Mouse (Mus musculus) adrenal gland, adult 18-20 months (tissue): ENCODE measurements around the gene Cdhr1. TPM values are rescaled to one million over a fixed set of nuclear protein-coding genes. Genes with fewer than 3 reads are reported as not detected.

Experiments
- DNase-seq, 2 experiments: peaks; one replicate each; pipeline ENCODE4 v3.0.0; 2021 to 2022; ENCODE audit warnings: low spot score in 2 of 2
- total RNA-seq, 2 experiments: library from RNA; stranded (reverse); gene quantifications; 1 replicate in 1 of 2; 2 replicates in 1 of 2; pipeline ENCODE4 v1.2.3; 2021

Cdhr1 gene
- total RNA-seq, 2 experiments from 2014 or later = not detected

- no peak for DNase-seq
These were observed 17.4 kb downstream of the Cdhr1 start for GRCm38 (mm10) chr14:37080724-37081123.

GRCm38 (mm10) chr14:37068516-37068915 is 29.6 kb downstream of the Cdhr1 start:
- peak; percentile 46 to 53 for DNase-seq

- DNase-seq = no peak
These were observed 30.5 kb downstream of the Cdhr1 start, which contains the start of gene Lrit2 for GRCm38 (mm10) chr14:37067629-37068028. Gene Lrit2, plus strand, starts transcription at chr14:37067929.

GRCm38 (mm10) chr14:37066636-37067035 is 31.5 kb downstream of the Cdhr1 start:
- no peak for DNase-seq

DNA sequence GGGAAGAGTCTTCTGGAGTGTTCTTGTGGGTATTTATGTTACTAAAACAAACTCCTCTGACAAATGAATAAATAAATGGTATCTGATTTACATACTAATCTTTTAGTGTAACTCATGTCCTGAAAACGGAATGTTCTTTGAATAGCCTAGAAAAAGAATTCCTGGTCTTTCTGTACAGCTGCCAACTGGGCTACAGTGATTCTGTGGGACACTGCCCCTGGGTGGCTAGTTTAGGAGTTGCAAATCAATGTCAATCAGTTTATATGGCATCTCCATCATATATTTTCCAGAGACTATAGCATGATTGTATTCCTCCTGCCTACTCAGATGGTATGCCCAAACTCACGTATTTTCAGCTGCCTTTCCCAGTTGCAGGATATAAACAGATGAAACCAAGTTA is 33.3 kb downstream of the Cdhr1 start:
- no peak for DNase-seq

DNA sequence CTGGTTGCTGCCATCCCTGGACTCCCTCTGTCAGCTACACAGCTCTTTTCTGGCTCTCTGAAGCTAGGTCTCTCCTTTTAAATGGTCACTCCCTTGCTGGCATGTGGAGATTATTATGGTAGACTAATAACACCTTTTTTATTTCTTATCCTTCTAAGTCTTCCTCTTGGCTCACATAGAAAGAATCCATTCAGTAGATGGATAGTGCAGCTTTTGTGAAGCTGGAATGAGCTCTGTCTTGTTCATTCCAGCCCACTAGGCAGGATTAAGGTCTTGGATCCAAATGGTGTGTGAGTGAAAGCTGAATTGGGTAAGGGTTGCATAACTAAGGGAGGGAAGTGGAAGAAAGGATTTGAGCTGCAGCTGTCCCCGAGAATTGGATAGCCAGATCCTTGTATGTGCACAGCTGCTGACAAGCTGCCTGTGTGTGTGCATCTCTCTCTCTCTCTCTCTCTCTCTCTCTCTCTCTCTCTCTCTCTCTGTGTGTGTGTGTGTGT is 49.2 kb downstream of the Cdhr1 start, which contains the start of gene Rgr:
Rgr (minus strand) TSS at position 51 of the 497 bp plus-strand sequence.
- DNase-seq = no peak

- no peak for DNase-seq
These were observed 63.7 kb downstream of the Cdhr1 start for GRCm38 (mm10) chr14:37034432-37034831.

DNA sequence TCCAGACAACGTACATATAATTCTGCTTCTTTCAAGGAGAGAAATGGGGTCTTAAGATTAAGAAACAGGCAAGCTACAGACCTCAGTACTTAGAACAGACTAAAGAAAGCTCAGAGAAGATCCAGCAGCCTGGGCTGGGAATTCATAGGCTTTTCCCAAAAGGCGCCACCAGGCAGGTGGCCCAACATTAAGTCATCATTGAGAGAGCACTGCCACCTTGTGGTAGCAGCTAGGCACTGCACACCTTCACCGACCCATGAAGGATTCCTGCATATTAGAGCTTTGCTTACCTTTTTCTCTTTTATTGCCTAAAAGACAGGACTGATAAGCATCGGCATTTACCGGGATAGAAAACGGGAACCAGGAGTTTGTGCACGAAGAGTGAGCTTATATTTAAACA is 64.9 kb downstream of the Cdhr1 start:
- peak; percentile 74 to 76 for DNase-seq

- no peak for DNase-seq
These were observed 65.6 kb downstream of the Cdhr1 start for GRCm38 (mm10) chr14:37032481-37033104.

DNA sequence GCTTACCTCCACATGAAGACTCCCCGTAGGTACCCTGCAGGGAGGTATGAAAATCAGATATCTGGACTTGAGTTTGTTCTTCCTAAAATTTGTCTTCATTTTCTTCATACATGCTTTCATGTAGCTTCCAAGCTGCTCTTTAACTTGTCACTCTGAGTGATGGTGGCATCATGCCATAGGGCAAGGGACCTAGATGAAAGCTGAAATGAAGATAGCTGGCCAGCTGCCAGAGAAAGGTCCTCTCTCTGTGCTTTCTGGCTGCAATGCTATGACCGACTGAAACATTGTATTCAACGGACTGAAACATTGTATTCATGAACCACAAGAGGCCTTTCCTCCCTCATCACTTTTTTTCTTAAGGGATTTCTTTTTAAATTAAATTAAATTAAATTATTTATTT is 69.6 kb downstream of the Cdhr1 start:
- no peak for DNase-seq

DNA sequence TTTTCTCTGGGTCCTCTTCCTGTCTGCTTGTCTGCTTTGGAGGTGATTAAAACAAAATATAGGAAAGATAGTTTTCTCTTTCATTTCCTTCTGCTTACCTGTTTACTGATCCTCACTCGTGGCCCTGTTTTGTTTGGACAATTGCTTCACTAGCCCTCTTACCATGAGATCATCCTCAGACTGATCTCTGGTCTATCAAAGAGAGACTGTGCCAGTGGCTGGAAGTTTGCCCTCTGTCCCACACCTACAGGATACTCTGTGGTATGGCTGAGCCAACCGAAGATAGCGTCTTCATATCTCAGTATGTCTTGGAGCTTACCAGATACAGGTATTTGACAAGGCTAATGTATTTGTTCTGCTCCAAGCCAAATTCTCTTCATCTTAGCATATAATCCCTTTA is 70.2 kb downstream of the Cdhr1 start:
- DNase-seq = no peak

Other genes with a start within 250 kb of the Cdhr1 start
- 10 to 100 TPM; 28.4 to 45.5 TPM for gene Ccser2, start 129.6 kb downstream of the Cdhr1 start, total RNA-seq
- gene Rgr, start 49.4 kb downstream of the Cdhr1 start, total RNA-seq = not detected
- not detected for gene Lrit1, start 43.5 kb downstream of the Cdhr1 start, total RNA-seq
- not detected for gene Lrit2, start 30.4 kb downstream of the Cdhr1 start, total RNA-seq
- gene 2610528A11Rik, start 15.7 kb upstream of the Cdhr1 start, total RNA-seq = under 1 TPM in 1 of 2 experiments, not detected in 1; 0.83 TPM
- 100 to 1,000 TPM; 776 to 801 TPM for gene Ghitm, start 36.9 kb upstream of the Cdhr1 start, total RNA-seq